Mouse (Mus musculus): ENCODE measurements at regions not wholly inside any gene's neighbourhood (a gene's known extent, or its start where the extent isn't known, plus 50 kb on each side); places are given as distances from the start of the nearest gene placed in this dataset.

DNA sequence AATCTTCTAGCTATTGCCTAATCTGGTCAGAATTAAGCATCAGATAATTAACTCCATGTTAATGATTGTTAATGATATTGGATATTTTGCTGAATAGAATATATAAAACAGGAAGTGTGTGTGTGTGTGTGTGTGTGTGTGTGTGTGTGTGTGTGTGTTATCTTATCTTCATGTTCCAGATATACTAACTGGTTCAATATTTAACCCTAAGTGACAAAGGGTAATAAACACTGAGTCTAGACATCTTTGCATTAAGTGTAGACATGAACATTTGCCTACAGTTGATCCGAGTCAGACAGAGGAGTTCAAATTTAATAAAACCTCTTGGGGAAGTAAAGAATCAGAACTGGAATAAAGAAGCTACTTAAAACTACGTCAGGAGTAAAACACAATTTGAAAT lies 161.6 kb downstream of the Fsip2 start:
- DNase-seq (ENCODE audit: inconsistent age in 2 of 2, low spot score in 1 of 2) = no peak

DNA sequence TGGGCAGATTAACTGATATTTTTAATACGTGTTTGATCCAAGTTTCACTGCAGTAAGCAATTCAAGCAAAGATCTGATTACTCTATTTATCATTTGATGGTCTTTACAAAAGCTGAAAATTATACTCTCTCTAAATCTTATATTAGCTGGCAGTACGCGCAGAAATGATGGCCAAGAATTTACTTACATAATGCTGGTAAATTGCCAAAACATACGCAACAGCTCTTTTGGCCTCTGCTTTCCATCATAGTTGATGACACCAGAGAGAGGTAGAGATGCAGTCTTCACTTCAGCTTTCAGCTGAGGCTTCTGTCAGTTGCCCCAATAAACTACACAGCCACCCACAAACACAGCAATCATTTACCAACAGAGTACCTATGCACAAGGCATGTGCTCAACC lies 182.9 kb downstream of the Fsip2 start:
- peak in 1 of 2 experiments; percentile 27 for DNase-seq (ENCODE audit: inconsistent age in 2 of 2, low spot score in 1 of 2)

DNA sequence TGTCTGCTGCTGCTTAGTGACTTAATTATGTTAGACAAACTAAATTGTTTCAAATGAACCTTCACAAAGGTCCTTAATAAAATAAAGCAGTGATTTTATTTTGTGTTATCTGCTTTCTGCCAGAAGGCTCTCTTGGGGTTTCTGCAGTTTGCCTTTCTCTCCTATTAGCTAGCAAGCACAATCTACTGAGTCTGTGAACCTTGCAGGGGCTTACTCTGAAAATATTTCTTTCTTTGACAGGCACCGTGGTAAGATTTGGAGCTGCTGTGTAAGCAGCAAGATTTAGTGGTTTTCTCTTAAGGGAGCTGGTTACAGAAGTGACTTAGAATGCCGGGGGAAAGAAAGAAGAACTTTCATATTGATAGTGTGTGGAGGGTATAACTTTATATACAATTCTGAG lies 187.3 kb downstream of the Fsip2 start:
- peak in 1 of 2 experiments; percentile 26 for DNase-seq (ENCODE audit: inconsistent age in 2 of 2, low spot score in 1 of 2)

DNA sequence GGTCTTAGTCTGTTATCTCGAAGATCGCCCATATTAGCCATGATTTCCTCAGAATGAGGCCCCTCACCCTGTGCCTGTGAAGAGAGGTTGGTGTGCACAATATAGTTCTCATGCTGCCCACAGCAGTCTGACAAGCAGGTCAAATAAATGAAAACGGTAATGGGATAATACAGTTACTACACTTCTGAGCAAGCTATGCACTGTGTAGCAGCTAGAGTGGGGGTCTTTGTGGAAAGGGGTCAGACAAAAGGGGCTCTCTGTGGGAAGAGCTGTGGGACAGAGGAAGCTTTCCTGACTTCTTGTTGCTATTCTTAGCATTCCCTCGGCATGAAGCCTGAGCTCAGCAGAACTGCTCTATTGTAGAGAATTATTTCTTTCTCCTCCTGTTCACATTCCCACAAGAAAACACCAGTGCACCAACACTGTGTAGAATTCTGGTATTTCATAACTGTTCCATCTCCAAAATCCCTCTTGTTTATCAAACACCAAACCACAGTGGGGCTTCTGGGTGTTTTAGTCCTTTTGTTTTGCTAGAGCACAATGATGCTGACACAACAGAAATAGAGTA lies 187.9 kb downstream of the Fsip2 start:
- DNase-seq (ENCODE audit: inconsistent age in 2 of 2, low spot score in 1 of 2) = no peak

DNA sequence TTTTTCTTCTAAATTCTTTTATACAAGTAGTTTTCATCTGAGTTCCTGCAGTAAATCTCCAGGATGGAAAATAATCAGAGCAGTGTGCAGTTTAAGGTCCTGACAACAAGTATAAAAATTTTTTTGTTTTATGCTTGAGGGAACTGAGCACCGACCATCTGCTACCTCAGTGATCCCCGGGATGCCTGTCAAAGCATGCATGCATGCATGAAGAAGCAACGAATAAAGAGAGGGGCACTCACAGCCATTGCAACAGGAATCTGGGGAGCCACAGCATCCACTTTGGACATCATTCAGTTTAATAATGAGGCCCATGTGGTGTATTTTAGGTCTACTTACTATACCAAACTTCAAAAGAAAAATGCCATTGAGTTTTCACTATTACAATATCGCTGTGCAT lies 222.4 kb downstream of the Fsip2 start:
- DNase-seq (ENCODE audit: inconsistent age in 2 of 2, low spot score in 1 of 2) = peak in 1 of 2 experiments; percentile 9
